Mouse (Mus musculus): ENCODE results near the gene Zfp446. TPM values are rescaled to one million over a fixed set of nuclear protein-coding genes. Genes with fewer than 3 reads are reported as not detected.
A peak's percentile ranks its signal among the peaks of the same experiment; 100 is the strongest.

Zfp446 gene
- polyA plus RNA-seq, 1 experiment from 2014 or later: 5.0 TPM

DNA sequence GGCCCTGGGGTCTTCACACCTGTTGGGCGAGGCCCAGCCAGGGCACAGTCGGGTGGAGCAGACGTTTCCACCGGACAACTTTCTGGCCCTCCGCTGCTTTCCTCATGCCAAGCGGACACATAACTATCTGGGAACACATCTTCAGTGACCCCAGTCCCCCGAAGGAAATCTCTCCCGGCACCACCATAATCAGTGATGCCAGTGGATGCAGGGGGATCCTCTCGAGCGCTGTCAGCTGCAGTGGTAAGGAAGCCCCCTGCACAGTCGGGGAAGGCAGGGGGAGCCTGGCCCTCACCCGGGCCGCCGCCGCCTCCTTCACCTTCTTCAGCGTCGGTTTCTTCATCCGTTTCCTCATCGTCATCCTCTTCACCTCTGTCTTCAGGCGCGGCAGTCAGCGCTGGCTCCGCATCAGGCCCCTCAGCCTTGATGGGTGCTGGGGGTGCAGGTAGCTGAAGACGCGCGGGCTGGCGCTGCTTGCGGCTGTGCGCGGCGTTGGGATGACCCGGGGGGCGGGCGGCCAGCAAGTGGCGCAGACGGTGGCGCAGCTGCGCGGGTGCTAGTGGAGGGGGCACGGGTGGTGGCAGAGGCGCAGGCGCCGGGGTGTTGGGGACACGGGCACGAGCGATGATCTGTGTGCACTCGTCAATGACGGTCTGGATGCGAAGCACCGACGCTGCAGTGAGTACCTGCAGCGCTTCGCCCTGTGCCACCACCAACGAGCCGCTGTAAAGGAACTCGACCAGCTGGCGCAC is 29.9 kb downstream of the Zfp446 start:
- peaks cover 22% of the 10 kb centered on the region for H3K4me1 ChIP-seq (replicated peaks)
- H3K27ac ChIP-seq: no peak overlapping the region
- H3K4me3 ChIP-seq: no peak overlapping the region
- H3K36me3 ChIP-seq: peaks cover 31% of the 10 kb centered on the region
- 49% methylated on average over 57 of the region's 57 CpGs for WGBS
- H3K9me3 ChIP-seq (replicated peaks): no peaks in the 10 kb centered on the region
- ATAC-seq (replicated peaks; ENCODE audit: insufficient number of reproducible peaks, insufficient read depth, low FRiP score, low read depth): no peak
- H3K9ac ChIP-seq: peak overlapping the region; percentile 19; the same call in 1 of the 2 replicates
- H3K4me2 ChIP-seq: no peak overlapping the region
- 0 out of 2 replicates have a peak, but pooled peaks cover 4% of the 10 kb centered on the region for H3K27me3 ChIP-seq

DNA sequence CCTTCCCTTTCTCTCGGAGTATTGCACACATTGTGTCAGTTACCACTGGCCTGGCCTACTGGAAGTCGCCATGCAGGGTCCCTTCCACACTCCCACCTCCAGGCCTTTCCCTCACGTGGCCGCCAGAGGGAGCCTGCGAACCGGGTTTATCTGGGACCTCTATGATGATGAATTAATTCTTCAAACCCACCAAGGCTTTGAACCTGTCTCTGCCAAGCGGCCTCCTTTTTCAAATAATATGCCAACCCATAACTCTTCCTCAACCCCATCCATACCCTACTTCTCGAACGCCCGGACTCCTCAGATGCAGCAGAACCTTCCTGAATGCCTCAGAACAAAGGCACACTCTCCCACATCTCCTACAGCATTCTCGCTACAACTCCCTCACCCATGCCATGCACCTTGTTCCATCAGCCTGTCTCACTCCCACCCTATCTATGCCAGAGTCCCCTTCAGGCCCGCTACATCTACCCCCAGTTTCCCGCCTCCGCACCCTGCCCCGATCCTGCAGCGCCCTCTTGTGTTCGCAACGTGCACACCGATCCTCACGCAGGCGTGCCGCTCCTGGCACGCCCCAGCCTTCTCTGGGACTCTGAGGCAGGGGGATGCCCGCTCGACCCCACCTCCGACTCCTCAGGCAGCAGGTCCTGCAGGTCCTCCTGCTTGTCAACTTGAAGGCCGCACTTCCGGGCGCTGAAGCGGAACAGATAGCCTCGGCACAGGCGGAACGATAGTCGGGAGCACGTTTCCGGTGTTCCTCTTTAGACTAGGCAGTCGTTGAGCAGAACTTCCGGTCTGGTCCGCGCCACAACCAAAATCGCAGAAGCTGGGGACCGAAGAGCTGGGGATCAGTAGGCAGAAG is 31.7 kb downstream of the Zfp446 start:
- Histone ChIP-seq H3K4me1 (replicated peaks) (peaks cover 22% of the 10 kb centered on the region), H3K4me3 (peak overlapping the region; percentile 70), H3K27me3 (0 out of 2 replicates have a peak, but pooled peaks cover 4% of the 10 kb centered on the region), H3K36me3 (peaks cover 31% of the 10 kb centered on the region), H3K9me3 (replicated peaks) (no peaks in the 10 kb centered on the region), H3K9ac (peak overlapping the region; percentile 76), H3K27ac (peak overlapping the region; percentile 95), H3K4me2 (peak overlapping the region; percentile 82)
- ATAC-seq (replicated peaks; ENCODE audit: insufficient number of reproducible peaks, insufficient read depth, low FRiP score, low read depth): peak; percentile 89
- WGBS: under 1% methylated on average over 42 of the region's 42 CpGs

DNA sequence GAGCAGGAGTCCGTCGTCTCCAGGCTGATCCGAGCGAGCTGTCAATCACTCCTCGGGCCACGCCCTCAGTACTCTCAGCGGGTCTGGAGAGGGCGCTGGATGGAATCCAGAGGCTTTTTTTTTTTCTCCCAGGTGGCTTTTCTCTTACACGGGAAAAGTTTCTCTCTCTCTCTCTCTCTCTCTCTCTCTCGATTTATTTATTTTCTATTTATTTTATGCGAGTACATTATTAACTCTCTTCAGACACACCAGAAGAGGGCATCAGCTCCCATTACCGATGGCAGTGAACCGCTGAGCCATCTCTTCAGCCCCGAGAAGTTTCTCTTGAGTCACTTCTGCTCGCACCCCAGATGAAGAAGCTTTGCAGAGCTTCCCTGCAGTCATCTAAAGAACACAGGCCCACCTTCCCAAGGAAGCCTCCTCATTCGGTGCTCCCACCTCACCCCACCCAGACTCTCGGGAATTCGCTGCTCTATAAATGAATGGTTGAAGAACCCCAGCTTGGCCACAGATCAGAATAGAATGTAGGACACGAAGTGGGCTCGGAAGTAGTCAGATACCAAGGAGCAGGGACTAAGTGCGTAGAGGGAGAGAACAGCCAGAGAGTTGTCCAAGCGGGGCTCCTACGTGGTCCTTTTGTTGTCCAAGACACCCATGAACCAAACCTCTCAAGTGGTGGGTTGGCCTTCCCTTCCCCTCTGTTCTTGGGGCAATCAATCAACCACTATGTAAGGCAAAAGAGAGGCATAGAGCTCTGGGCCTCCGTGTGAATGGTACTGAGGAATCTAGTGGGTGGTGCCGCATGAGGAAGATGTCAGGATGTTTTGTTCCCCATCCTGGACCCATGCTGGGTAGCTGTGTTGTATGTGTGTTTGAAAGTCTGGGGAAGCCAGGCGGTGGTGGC is 32.6 kb downstream of the Zfp446 start, which contains the start of gene Zbtb45:
Zbtb45 (minus strand) TSS at position 30 of the 904 bp plus-strand sequence.
- 17% methylated on average over 26 of the region's 26 CpGs for WGBS
- Histone ChIP-seq H3K4me1 (replicated peaks) (peaks cover 22% of the 10 kb centered on the region), H3K9ac (peak within 1 kb of the TSS; percentile 76), H3K9me3 (replicated peaks) (no peaks in the 10 kb centered on the region), H3K4me3 (peak within 1 kb of the TSS; percentile 70), H3K27ac (peak within 1 kb of the TSS; percentile 95), H3K27me3 (0 out of 2 replicates have a peak, but pooled peaks cover 4% of the 10 kb centered on the region), H3K4me2 (peak within 1 kb of the TSS; percentile 82), H3K36me3 (peaks cover 23% of the 10 kb centered on the region)
- ATAC-seq (replicated peaks; ENCODE audit: insufficient number of reproducible peaks, insufficient read depth, low FRiP score, low read depth): no peak; the same call in 1 of the 2 replicates

DNA sequence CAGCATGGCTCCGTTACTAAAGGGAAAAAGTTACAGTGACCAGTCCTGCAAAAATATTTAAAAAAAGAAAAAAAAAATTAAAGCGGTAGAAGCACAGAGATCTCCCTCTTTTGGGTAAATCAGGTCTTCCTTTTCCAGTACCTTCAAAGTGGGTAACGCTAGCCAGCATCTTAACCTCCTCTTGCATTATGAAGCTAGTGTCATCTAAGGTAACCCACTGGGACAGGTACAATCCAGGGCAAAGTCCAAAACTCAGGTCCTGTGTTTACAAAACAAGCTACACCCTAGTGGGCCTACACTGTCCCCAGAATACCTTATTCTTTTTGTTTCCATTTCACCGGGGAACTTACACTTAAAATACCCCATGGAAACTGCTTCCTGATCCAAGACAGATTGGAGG is 36.0 kb downstream of the Zfp446 start:
- Histone ChIP-seq H3K4me1 (replicated peaks) (peaks cover 10% of the 10 kb centered on the region), H3K27ac (no peak overlapping the region), H3K27me3 (no peaks in the 10 kb centered on the region), H3K36me3 (no peaks in the 10 kb centered on the region), H3K4me3 (no peak overlapping the region), H3K9me3 (replicated peaks) (no peaks in the 10 kb centered on the region), H3K9ac (no peak overlapping the region), H3K4me2 (no peak overlapping the region)
- 58% methylated on average over 4 of the region's 4 CpGs for WGBS
- ATAC-seq (replicated peaks; ENCODE audit: insufficient number of reproducible peaks, insufficient read depth, low FRiP score, low read depth): no peak

DNA sequence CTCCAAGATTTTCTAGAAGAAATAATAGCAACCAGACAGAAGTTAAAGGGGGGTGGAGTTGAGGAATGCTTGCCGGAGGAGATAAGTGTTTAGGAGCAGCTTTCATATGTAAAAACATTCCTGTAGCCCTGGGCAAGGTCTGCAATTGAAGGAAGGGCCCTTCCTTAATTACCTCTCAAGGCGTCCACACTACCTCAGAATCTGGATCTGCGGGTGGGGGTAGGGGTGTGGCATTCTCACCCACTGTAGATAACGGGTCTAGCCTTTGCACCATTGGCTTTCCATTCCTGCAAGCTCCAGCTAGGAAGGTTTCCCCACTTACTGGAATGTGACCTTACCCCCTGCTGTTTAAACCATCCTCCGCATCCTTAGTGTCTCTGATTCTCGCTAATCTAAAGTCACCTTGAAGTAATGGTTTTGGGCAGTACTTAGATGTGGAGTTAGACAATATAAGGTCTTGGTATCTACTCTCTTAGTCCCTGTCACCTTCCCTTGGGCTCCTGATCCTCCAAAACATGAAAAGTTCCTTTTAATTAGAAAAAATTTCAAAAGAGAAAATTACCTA is 36.7 kb downstream of the Zfp446 start:
- ATAC-seq (replicated peaks; ENCODE audit: insufficient number of reproducible peaks, insufficient read depth, low FRiP score, low read depth): no peak

DNA sequence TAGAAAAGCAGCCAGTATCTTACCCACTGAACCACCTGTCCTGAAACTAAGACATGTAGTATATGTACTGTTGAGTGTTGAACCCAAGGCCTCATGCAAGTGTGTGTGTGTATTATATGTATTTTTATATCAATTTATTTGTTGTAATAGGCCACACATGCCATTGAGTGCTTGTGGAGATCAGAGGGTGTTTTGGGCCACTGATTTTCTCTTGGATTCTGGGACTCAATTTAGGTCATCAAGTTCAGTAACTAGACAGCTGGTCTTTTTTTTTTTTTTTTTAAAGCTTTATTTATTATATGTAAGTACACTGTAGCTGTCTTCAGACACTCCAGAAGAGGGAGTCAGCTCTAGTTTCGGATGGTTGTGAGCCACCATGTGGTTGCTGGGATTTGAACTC is 37.6 kb downstream of the Zfp446 start:
- Histone ChIP-seq H3K27me3 (no peaks in the 10 kb centered on the region), H3K4me1 (replicated peaks) (peaks cover 5% of the 10 kb centered on the region), H3K4me3 (no peak overlapping the region), H3K4me2 (no peak overlapping the region), H3K9me3 (replicated peaks) (no peaks in the 10 kb centered on the region), H3K27ac (no peak overlapping the region), H3K9ac (no peak overlapping the region), H3K36me3 (no peaks in the 10 kb centered on the region)
- WGBS: 74% methylated on average over 1 of the region's 1 CpGs
- no peak for ATAC-seq (replicated peaks; ENCODE audit: insufficient number of reproducible peaks, insufficient read depth, low FRiP score, low read depth)

More for the DNA sequence above, 36.7 kb downstream of the Zfp446 start:
- Histone ChIP-seq H3K9me3 (replicated peaks) (no peaks in the 10 kb centered on the region), H3K27ac (no peak overlapping the region), H3K27me3 (no peaks in the 10 kb centered on the region), H3K9ac (no peak overlapping the region), H3K4me3 (no peak overlapping the region), H3K4me1 (replicated peaks) (peaks cover 6% of the 10 kb centered on the region), H3K4me2 (no peak overlapping the region), H3K36me3 (no peaks in the 10 kb centered on the region)
- WGBS: 37% methylated on average over 6 of the region's 6 CpGs

DNA sequence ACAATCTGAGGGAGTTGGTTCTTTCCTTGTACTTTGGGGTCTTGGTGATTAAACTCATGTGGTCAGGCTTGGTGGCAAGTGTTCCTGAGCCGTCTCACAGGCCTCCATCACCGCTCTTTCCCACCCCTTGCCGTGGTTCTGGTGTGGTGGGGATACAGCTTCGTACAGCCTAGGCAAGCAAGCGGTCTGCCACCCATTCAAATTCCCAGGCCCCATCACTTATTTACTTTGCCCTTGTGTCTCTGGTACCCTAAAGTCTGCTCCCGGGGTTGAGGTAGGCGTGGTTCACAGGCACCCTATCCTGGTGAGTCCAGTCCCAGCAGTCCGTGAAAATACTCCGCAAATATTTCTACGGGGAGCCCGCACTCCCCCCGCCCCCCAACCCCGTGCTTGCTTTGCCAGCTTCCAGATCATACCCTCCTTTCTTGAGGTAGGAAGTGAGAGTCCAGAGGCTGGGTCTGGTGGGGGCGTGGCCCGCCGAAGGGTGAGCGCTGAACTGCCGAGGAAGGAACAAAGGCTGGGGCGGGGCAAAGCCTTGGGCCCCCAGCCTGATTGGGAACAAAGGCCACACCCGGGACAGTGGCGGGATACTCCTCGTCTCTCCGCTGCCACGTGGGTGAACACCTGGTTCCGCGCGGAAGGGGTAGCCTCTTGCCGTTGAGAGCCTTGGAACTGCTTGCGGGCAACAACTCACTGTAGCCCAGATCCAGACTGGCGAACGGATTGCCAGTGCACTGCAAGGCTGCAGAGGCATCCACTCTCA is 45.3 kb downstream of the Zfp446 start:
- H3K4me3 ChIP-seq: peak overlapping the region; percentile 97
- no peaks in the 10 kb centered on the region for H3K9me3 ChIP-seq (replicated peaks)
- H3K4me1 ChIP-seq (replicated peaks): peaks cover 30% of the 10 kb centered on the region
- H3K27me3 ChIP-seq: no peaks in the 10 kb centered on the region
- peaks cover 18% of the 10 kb centered on the region for H3K36me3 ChIP-seq
- peak; percentile 59 for ATAC-seq (replicated peaks; ENCODE audit: insufficient number of reproducible peaks, insufficient read depth, low FRiP score, low read depth)
- WGBS: 4% methylated on average over 31 of the region's 31 CpGs
- H3K4me2 ChIP-seq: peak overlapping the region; percentile 85
- H3K9ac ChIP-seq: peak overlapping the region; percentile 98
- H3K27ac ChIP-seq: peak overlapping the region; percentile 99

DNA sequence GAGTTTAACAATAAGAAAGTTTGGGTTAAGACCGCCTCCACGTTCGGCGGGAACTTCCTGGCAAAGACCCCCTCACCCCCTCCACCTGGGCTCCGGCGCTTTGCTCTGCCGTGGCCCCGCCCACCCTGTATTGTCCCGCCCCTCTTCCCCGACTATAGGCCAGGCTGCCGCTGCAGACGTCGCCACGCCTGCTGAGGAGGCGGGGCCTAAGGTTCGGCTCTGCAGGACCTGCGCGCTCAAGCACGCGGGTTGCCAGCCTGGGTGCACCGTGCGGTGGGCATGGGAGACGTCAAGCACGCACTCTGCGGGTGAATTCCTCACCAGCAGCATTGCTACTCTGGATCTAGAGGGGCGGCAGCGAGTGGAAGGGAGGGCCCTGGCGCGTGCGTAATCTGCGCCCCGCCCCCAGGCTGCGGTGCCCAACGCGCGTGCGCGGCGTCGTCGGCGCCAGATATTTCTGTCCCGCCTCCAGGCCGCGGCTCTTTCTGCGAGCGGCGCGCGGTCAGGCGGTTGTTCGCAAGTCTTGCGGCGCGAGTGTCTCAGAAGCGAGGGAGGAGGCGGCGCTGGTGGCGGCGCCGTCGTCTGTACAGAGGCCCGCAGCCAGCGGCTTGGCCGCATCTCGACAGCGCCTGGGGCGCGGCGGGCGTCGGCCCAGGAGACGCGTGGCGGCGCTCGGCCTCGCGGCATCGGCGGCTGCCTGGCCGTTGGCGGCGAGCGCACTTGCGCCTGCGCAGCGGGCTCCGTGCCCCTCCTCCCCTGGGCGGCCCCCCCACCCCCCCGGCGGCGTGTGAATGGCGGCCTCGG is 46.5 kb downstream of the Zfp446 start:
- H3K4me2 ChIP-seq: peak overlapping the region; percentile 85
- peak; percentile 83 for ATAC-seq (replicated peaks; ENCODE audit: insufficient number of reproducible peaks, insufficient read depth, low FRiP score, low read depth)
- H3K9ac ChIP-seq: peak overlapping the region; percentile 98
- peaks cover 30% of the 10 kb centered on the region for H3K4me1 ChIP-seq (replicated peaks)
- under 1% methylated on average over 91 of the region's 95 CpGs for WGBS
- no peaks in the 10 kb centered on the region for H3K9me3 ChIP-seq (replicated peaks)
- H3K4me3 ChIP-seq: peak overlapping the region; percentile 97
- H3K27ac ChIP-seq: peak overlapping the region; percentile 99
- no peaks in the 10 kb centered on the region for H3K27me3 ChIP-seq
- peaks cover 30% of the 10 kb centered on the region for H3K36me3 ChIP-seq

DNA sequence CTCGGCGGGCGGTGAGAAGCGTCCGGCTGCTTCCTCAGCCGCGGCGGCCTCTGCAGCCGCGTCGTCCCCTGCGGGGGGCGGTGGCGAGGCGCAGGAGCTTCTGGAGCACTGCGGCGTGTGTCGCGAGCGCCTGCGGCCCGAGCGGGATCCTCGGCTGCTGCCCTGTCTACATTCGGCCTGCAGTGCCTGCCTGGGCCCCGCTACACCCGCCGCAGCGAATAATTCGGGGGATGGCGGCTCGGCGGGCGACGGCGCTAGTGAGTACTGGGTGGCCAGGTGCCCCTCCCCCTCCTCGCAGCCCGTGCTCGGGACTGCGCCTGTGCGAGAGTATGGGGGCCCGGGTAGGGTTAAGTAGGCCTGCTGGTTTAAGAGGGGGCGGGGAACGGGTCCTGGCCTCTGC is 47.2 kb downstream of the Zfp446 start:
- peaks cover 30% of the 10 kb centered on the region for H3K4me1 ChIP-seq (replicated peaks)
- peak overlapping the region; percentile 98 for H3K9ac ChIP-seq
- WGBS: under 1% methylated on average over 44 of the region's 44 CpGs
- peak overlapping the region; percentile 85 for H3K4me2 ChIP-seq
- ATAC-seq (replicated peaks; ENCODE audit: insufficient number of reproducible peaks, insufficient read depth, low FRiP score, low read depth): peak; percentile 70
- H3K27ac ChIP-seq: peak overlapping the region; percentile 99
- peaks cover 37% of the 10 kb centered on the region for H3K36me3 ChIP-seq
- peak overlapping the region; percentile 97 for H3K4me3 ChIP-seq
- no peaks in the 10 kb centered on the region for H3K27me3 ChIP-seq
- no peaks in the 10 kb centered on the region for H3K9me3 ChIP-seq (replicated peaks)
